Mouse (Mus musculus) liver, embryonic 15.5 days (tissue): ENCODE measurements around the gene Tex50. TPM values are rescaled to one million over a fixed set of nuclear protein-coding genes. Genes with fewer than 3 reads are reported as not detected.
A peak's percentile ranks its signal among the peaks of the same experiment; 100 is the strongest.
"Not testable (repeated sequence)": the region's sequence is repeated elsewhere in the genome, so short reads cannot be mapped to it uniquely, and the experiment has no call there.

ENCODE experiments used
- ATAC-seq: fragments of 200-750 bp; cut with Nextera tagmentation; 2 replicates; pipeline ENCODE4 v1.8.0; 2017; ENCODE audit warnings: moderate number of reproducible peaks, mild to moderate bottlenecking, moderate library complexity; ENCODE audit not compliant: insufficient read depth
- H3K27ac ChIP-seq: fragments of 300-500 bp; sonication (generic); replicated peaks from 2 replicates; pipeline ENCODE4 v1.5.1; 2015; ENCODE audit warnings: mild to moderate bottlenecking, inconsistent platforms
- H3K27me3 ChIP-seq: fragments of 300-500 bp; sonication (generic); 2 replicates; pipeline ENCODE4 v1.6.1; 2015; ENCODE audit warnings: mild to moderate bottlenecking, inconsistent platforms
- H3K36me3 ChIP-seq: fragments of 300-500 bp; sonication (generic); replicated peaks from 2 replicates; pipeline ENCODE4 v1.6.1; 2015; ENCODE audit warnings: moderate library complexity, mild to moderate bottlenecking, inconsistent platforms
- H3K4me1 ChIP-seq: fragments of 300-500 bp; sonication (generic); replicated peaks from 2 replicates; pipeline ENCODE4 v1.6.1; 2015; ENCODE audit warnings: inconsistent platforms
- H3K4me2 ChIP-seq: fragments of 300-500 bp; sonication (generic); 2 replicates; pipeline ENCODE4 v1.6.1; 2015; ENCODE audit warnings: moderate library complexity, mild to moderate bottlenecking, inconsistent platforms
- H3K4me3 ChIP-seq: fragments of 300-500 bp; sonication (generic); replicated peaks from 2 replicates; pipeline ENCODE4 v1.5.1; 2015; ENCODE audit warnings: mild to moderate bottlenecking, inconsistent platforms
- H3K9ac ChIP-seq: fragments of 300-500 bp; sonication (generic); 2 replicates; pipeline ENCODE4 v1.6.1; 2015; ENCODE audit warnings: moderate library complexity, mild to moderate bottlenecking, inconsistent platforms
- H3K9me3 ChIP-seq: fragments of 300-500 bp; sonication (generic); replicated peaks from 2 replicates; pipeline ENCODE4 v1.6.1; 2016; ENCODE audit warnings: inconsistent platforms
- WGBS: fragments of 180-500 bp; shearing (Covaris S2); methylation state at CpG from one replicate; pipeline ENCODE4 v1.1.7; 2015; ENCODE audit warnings: mixed read lengths; ENCODE audit not compliant: insufficient replicate concordance; 5-methylcytosine and 5-hydroxymethylcytosine counted together
- polyA plus RNA-seq: library from polyadenylated mRNA; unstranded; fragments of >200 nt; fragmentation: Nextera tagmentation; extraction: Ambion mirVana; gene quantifications from 2 replicates; pipeline ENCODE4 v1.2.1, GENCODE M21; 2015

The Tex50 gene
- polyA plus RNA-seq, 1 experiment from 2014 or later, result not detected

- WGBS, result 68% methylated on average over 10 of the region's 10 CpGs
These were observed 2.6 kb downstream of the Tex50 start for GRCm38 (mm10) chr1:161156546-161156945.

GRCm38 (mm10) chr1:161151098-161151497 is 8.0 kb downstream of the Tex50 start:
- 65% methylated on average over 6 of the region's 6 CpGs for WGBS
- H3K9ac ChIP-seq, result no peak overlapping the region
- no peaks in the 10 kb centered on the region for H3K4me1 ChIP-seq
- H3K27me3 ChIP-seq, result no peaks in the 10 kb centered on the region
- no peak for ATAC-seq
- H3K27ac ChIP-seq, result no peak overlapping the region
- no peaks in the 10 kb centered on the region for H3K9me3 ChIP-seq
- H3K4me3 ChIP-seq, result no peak overlapping the region
- H3K4me2 ChIP-seq, result no peak overlapping the region
- no peaks in the 10 kb centered on the region for H3K36me3 ChIP-seq

More at GRCm38 (mm10) chr1:161156546-161156945, 2.6 kb downstream of the Tex50 start:
- Histone ChIP-seq H3K4me1 (no peaks in the 10 kb centered on the region), H3K4me2 (no peak overlapping the region), H3K9me3 (no peaks in the 10 kb centered on the region), H3K36me3 (no peaks in the 10 kb centered on the region), H3K9ac (no peak overlapping the region), H3K27me3 (peaks cover 3% of the 10 kb centered on the region), H3K27ac (no peak overlapping the region), H3K4me3 (no peak overlapping the region)
- no peak for ATAC-seq

- Histone ChIP-seq H3K27me3 (peaks cover 4% of the 10 kb centered on the region), H3K4me3 (no peak overlapping the region), H3K27ac (no peak overlapping the region), H3K9ac (no peak overlapping the region), H3K36me3 (no peaks in the 10 kb centered on the region), H3K4me2 (no peak overlapping the region), H3K4me1 (no peaks in the 10 kb centered on the region), H3K9me3 (no peaks in the 10 kb centered on the region)
- WGBS, result 52% methylated on average over 2 of the region's 2 CpGs
- ATAC-seq, result no peak
These were observed 11.2 kb downstream of the Tex50 start for GRCm38 (mm10) chr1:161147888-161148287.

- not testable (repeated sequence) for H3K36me3 ChIP-seq, ATAC-seq, H3K4me2 ChIP-seq, H3K9me3 ChIP-seq, H3K27me3 ChIP-seq, H3K4me3 ChIP-seq, H3K27ac ChIP-seq, H3K9ac ChIP-seq, H3K4me1 ChIP-seq
- 59% methylated on average over 8 of the region's 8 CpGs for WGBS
These were observed 13.5 kb downstream of the Tex50 start for GRCm38 (mm10) chr1:161145611-161146010.

GRCm38 (mm10) chr1:161143216-161143615 is 15.9 kb downstream of the Tex50 start:
- Histone ChIP-seq H3K27me3 (peaks cover 10% of the 10 kb centered on the region), H3K36me3 (no peaks in the 10 kb centered on the region), H3K9ac (no peak overlapping the region), H3K9me3 (no peaks in the 10 kb centered on the region), H3K4me1 (0 out of 2 replicates have a peak, but pooled peaks cover 4% of the 10 kb centered on the region), H3K4me2 (no peak overlapping the region), H3K27ac (no peak overlapping the region), H3K4me3 (no peak overlapping the region)
- WGBS, result 68% methylated on average over 7 of the region's 7 CpGs
- ATAC-seq, result no peak

GRCm38 (mm10) chr1:161142531-161143159 is 16.5 kb downstream of the Tex50 start, which contains the start of gene Ankrd45:
Ankrd45 (plus strand) TSS chr1:161142691.
- Histone ChIP-seq H3K4me2 (peak within 1 kb of the TSS; percentile 53), H3K27me3 (peaks cover 10% of the 10 kb centered on the region), H3K27ac (no peak within 1 kb of the TSS), H3K36me3 (no peaks in the 10 kb centered on the region), H3K9me3 (no peaks in the 10 kb centered on the region), H3K4me1 (0 out of 2 replicates have a peak, but pooled peaks cover 4% of the 10 kb centered on the region), H3K9ac (no peak within 1 kb of the TSS), H3K4me3 (0 out of 2 replicates have a peak within 1 kb of the TSS, but pooled peaks have one; percentile 5)
- no peak for ATAC-seq
- 10% methylated on average over 33 of the region's 33 CpGs for WGBS

- whole genome bisulfite sequencing, result 71% methylated on average over 9 of the region's 9 CpGs
- Histone ChIP-seq H3K4me3 (no peak overlapping the region), H3K27ac (no peak overlapping the region), H3K9ac (no peak overlapping the region), H3K9me3 (no peaks in the 10 kb centered on the region), H3K36me3 (no peaks in the 10 kb centered on the region), H3K27me3 (peaks cover 10% of the 10 kb centered on the region), H3K4me2 (no peak overlapping the region), H3K4me1 (0 out of 2 replicates have a peak, but pooled peaks cover 4% of the 10 kb centered on the region)
- no peak for ATAC-seq
These were observed 18.9 kb downstream of the Tex50 start for GRCm38 (mm10) chr1:161140026-161140762.

- H3K4me2 ChIP-seq, result no peak overlapping the region
- no peak overlapping the region for H3K27ac ChIP-seq
- H3K4me3 ChIP-seq, result no peak overlapping the region
- no peaks in the 10 kb centered on the region for H3K9me3 ChIP-seq
- no peak overlapping the region for H3K9ac ChIP-seq
- 0 out of 2 replicates have a peak, but pooled peaks cover 4% of the 10 kb centered on the region for H3K4me1 ChIP-seq
- ATAC-seq, result no peak
- H3K27me3 ChIP-seq, result peaks cover 10% of the 10 kb centered on the region
- WGBS, result 49% methylated on average over 2 of the region's 2 CpGs
- H3K36me3 ChIP-seq, result no peaks in the 10 kb centered on the region
These were observed 19.6 kb downstream of the Tex50 start for GRCm38 (mm10) chr1:161139496-161139895.

GRCm38 (mm10) chr1:161130726-161131664 is 28.1 kb downstream of the Tex50 start, which contains the start of gene Klhl20:
Klhl20 (minus strand) TSS chr1:161131511.
- peak within 1 kb of the TSS; percentile 74 for H3K9ac ChIP-seq
- ATAC-seq, result peak; percentile 96
- H3K36me3 ChIP-seq, result no peaks in the 10 kb centered on the region
- peak within 1 kb of the TSS; percentile 82 for H3K4me3 ChIP-seq
- H3K9me3 ChIP-seq, result no peaks in the 10 kb centered on the region
- peaks cover 12% of the 10 kb centered on the region for H3K4me1 ChIP-seq
- peak within 1 kb of the TSS; percentile 79 for H3K4me2 ChIP-seq
- WGBS, result under 1% methylated on average over 41 of the region's 41 CpGs
- no peaks in the 10 kb centered on the region for H3K27me3 ChIP-seq
- peak within 1 kb of the TSS; percentile 82 for H3K27ac ChIP-seq

GRCm38 (mm10) chr1:161126461-161126860 is 32.7 kb downstream of the Tex50 start:
- 52% methylated on average over 1 of the region's 1 CpGs for WGBS
- H3K9ac ChIP-seq, result no peak overlapping the region
- peaks cover 12% of the 10 kb centered on the region for H3K4me1 ChIP-seq
- no peak overlapping the region for H3K4me2 ChIP-seq
- H3K27me3 ChIP-seq, result no peaks in the 10 kb centered on the region
- no peaks in the 10 kb centered on the region for H3K36me3 ChIP-seq
- H3K4me3 ChIP-seq, result no peak overlapping the region
- ATAC-seq, result no peak
- H3K27ac ChIP-seq, result no peak overlapping the region
- no peaks in the 10 kb centered on the region for H3K9me3 ChIP-seq
